Mouse (Mus musculus): ENCODE results near the gene Nip7.
"Not testable (repeated sequence)": the region's sequence is repeated elsewhere in the genome, so short reads cannot be mapped to it uniquely, and the experiment has no call there.

Gene Nip7

DNA sequence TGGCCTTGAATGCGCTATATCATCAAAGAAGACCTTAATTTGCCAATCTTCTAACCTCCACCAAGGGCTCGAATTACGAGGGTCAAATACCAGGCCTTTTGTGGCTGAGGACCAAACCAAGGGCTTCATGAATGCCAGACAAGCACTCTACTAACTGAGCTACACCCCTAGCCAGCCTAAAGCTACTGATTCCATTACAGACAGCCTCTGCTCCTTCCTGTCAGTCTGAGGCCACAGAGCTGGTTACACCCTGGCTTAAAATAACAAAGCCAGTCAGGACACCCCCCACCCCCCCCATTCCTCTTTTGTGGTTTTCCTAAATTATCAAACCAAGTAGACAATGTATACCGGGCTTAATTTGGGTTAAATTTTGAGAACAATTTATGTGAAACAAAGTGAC lies 17.0 kb downstream of the Nip7 start:
- DNase-seq, result no peak

DNA sequence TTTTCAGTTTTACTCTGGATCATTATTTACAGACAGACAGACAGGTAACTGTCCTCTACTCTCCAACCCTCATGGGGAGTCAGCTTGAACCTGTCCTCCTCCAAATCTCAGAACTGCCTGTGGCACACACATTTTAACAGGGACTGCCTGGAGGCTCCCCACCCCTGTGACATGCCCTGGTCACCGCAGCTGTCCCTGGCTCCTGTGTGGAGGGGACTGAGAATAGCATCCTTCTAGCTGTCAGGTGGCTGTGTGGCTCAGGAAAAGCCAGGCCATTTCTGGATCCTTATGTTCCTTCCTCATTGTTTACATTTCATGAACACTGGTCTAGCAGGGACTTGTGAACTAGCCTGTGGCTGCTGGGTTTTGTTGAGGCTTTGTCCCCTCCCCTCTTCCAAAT lies 17.5 kb downstream of the Nip7 start:
- DNase-seq, result no peak

DNA sequence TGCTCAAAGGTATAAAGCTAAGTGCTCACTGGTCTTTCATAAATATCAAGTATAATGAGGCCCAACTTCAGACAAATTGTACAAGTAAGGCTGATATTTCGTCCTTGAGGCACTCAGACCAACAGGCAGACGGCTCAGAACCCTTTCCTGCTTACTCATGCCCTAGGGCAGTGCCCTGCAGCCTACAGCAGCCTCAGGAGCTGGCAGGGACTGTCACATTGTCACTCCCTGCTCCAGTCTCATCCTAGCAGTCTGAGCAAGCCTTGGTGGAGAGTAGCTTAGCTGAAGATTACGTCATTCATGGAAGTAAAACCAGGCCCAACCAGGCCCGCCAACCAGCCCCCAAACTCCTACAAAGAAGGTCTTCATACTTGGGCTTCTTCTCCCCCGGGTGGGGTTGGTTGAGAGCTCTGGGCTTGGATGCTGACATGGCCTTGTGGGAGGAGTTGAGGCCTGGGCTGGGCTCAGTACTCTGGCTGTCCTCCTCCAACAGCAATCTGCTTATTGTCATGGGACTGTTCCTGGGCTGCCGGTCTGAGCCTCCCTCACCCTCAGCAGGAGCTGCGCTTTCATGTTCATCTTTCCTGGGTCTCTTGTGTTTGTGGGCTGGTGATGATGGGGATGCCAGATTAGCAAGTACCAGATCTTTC lies 19.7 kb downstream of the Nip7 start:
- no peak for DNase-seq

DNA sequence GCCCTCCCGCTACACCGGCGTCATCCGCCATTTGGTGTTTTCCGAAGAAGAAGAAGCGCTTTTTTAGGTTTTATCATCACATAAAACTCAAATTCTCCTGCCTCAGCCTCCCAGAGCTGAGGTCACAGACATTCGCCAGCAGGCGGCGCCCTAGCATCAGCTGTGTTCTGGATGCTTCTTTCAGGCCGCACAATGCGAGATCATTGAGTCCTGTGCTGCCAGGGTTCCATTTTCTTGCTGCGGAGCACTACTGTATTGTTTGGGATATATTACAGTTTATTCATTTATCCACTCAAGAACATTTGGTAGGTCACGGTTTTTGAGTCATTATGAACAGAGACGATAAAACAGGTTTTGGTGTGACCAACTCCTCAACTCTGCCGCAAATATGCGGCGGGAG lies 28.7 kb downstream of the Nip7 start:
- peak in 1 of 2 experiments; percentile 16 for DNase-seq

DNA sequence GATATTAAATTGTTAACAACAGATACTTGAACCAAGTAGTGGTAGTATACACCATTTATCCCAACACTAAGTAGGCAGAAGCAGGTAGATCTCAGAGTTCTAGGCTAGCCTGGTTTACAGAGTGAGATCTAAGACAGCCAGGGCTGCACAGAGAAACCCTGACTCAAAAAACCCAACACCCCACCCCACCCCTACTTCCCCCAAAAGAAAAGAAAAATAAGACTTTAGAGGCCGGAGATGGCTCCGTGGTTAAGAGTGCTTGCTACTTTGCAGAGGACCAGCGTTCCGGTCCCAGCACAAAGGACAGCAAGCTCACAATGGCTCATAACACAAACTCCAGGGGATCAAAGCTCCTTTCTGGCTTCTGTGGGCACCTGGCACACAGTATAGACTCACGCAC lies 29.3 kb downstream of the Nip7 start:
- no peak for DNase-seq

DNA sequence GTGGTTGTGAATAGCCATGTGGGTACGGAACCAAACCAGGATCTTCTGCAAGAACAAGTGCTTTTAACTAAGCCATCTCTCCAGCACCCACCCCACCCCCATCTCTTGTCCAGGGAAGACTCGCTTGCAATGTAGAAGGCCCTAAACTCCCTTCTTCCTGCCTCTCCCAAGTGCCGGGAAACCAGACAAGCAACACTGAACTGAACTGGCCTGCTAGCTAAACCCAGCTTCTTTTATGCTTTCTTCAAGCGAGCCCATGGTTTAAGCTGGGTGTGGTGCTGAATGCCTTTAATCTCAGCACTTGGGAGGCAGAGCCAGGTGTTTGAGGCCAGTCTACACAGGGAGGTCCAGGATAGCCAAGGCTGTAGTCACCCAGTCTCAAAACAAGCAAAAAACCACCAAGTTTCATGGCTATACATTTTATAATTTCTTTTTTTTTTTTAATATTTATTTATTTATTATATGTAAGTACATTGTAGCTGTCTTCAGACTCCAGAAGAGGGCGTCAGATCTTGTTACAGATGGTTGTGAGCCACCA lies 31.9 kb downstream of the Nip7 start:
- no peak for DNase-seq

DNA sequence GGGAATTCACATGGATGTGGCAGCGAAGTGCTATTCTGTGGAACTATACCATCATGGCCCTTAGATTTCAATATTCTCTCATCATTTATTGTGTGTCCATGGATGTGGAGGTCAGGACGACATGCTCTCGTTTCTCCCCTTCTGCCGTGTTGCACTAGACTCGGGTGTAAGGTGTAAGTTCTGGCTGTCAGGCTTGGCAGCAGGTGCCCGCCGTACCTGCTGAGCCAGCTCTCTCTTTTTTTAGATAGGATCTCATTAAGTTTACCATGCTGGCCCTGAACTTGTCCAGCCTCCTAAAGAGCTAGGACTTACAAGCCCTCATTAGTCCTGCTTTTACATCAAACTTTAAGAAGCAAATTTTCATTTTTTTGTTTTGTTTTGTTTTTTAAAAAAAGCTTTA lies 33.9 kb downstream of the Nip7 start:
- DNase-seq, result no peak

DNA sequence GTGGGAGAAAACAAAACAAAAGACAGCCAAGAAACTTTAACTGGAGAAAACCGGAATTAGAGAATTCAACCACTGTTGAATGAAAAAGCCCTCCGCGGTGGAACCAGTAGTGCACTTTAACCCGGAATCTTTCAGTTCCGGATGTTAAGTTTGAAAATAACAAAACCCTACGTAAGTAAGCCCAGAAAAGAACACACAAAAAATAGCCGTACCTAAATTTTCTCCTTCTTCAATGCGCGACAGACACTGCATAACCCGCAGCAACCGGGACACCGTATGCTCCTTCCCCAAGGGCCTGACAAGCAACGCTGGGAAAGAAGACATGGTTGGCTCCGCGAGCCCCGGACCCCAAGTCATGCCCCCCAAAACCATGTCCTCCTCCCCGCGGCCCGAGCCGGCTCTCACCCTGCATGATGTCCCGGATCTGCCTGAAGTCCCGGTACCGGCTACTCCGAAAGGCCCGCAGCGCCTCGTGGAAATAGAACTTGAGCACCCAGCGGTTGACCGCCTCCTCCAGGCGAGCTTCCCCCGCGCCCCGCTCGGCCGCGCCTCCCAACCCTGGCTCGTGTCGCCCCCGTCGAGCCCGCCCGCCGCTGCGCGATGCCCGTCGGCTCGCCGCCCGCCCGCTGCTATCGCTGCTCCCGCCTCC lies 39.2 kb downstream of the Nip7 start:
- no peak for DNase-seq

DNA sequence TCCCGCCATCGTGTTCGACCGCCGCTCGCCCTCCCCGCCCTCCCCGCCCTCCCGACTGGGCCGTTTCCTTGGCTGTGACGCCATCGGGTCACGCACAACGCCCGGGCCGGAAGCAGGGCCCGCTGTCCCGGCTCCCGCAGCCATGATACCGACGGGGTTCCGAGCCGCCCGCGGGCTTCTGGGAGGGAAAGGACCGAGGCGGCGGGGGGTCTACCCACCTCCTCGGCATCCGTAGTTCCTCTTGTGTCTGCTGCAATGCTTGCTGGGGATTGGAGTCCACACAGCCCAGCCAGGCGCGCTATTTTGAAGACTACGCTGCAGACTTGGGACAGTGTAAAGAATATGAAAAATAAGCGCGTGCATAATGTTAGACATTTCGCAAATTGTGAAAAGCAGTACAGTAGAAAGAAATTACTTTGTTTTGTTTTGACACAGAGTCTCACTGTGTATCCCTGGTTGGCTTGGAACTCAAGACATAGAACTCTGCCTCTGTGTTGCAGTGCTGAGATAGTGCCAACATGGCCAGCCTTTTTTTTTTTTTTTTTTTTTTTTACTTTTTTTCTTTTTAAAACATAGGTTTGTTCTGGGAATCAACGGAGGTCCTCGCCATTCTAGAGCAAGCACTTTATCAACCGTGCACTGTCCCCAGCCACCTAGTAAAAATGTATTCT lies 39.8 kb downstream of the Nip7 start, which contains the start of gene Terf2:
TSS of gene Terf2 (minus strand) at position 182 of the 671 bp plus-strand sequence.
- peak; percentile 95 to 98 for DNase-seq

DNA sequence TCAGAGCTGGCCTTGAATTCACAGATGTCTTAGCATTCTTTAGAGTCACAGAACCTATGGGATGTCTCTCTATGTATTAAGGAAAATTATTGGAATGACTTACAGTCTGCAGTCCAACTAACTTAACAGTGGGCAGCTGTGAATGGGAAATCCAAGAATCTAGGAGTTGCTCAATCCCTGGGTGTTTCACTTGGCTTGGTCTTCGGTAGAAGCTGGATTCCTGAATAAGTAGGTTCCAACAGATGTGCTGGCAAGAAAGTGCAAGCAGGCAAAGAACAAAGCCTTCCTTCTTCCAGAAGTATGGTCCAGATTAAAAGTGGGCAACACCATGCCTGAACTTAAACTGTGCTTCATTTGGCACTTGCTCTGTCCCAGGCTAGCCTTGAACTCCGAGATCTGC lies 44.0 kb downstream of the Nip7 start:
- no peak for DNase-seq

DNA sequence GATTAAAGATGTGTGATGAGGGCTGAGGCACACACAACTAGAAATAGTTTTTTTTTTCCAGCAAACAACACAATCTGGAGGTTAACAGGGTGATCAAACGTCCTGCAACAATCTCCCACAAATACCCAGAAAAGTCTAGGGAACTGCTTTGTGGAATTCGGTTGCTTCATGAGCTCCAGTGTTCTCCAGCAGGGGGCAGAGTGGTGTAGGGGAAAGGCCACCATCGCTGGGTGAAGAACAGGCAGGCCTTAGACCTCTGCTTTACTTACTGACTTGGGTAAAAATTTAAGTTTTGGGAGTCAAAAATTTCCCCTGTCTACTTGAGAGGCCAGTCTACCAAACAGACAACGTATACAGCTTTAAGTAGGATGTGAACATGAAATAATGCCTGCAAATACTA lies 47.9 kb downstream of the Nip7 start:
- DNase-seq, result peak; percentile 82 to 89

DNA sequence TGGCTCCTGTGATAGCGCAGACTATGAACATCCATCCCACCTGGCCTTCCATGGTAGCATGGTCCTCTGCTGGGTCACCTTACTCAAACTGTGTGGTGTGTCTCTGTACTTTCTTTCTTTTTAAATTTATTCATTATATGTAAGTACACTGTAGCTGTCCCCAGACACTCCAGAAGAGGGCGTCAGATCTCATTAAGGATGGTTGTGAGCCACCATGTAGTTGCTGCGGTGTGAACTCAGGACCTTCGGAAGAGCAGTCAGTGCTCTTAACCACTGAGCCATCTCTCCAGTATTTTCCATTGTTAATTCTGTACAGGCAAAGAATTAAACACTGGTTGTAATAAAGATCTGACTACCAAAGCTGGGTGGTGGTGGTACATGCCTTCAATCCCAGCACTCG lies 51.4 kb downstream of the Nip7 start:
- DNase-seq, result not testable (repeated sequence)

DNA sequence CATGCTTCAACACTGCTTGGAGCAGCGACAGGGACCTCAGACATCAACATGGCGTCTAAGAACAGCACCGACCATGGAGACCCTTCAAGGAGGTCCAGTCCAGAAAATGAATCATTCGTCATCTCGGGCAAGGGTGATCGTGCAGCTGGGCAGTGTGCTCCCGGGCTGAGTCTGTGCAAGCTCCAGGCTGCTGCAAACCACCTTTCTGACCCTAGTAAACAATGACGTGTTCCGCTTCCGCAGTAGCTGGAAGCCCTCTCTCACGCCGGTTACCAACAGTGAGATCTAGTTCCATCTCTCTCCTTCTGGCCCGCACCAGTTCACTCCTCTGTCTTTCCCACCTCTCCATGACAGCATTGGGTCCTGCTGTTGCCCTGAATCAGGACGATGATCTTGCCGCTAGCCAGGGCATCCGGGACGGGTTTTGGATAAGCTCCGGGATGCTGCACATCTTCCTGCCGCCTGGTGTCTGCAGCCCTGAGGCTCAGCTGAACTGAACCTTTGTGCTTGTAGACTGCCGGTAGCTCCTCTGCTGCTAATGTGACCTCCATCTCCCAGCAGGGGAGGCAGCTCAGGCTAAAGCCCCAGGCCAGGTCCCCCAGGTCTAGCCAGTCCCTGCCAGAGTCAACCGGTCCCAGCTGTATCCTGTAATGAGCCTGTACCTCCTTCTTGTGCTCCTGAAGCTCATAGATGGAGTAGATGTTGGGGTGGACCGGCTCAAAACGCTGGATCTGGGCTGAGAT lies 52.5 kb downstream of the Nip7 start:
- peak in 1 of 2 experiments; percentile 56 for DNase-seq

DNA sequence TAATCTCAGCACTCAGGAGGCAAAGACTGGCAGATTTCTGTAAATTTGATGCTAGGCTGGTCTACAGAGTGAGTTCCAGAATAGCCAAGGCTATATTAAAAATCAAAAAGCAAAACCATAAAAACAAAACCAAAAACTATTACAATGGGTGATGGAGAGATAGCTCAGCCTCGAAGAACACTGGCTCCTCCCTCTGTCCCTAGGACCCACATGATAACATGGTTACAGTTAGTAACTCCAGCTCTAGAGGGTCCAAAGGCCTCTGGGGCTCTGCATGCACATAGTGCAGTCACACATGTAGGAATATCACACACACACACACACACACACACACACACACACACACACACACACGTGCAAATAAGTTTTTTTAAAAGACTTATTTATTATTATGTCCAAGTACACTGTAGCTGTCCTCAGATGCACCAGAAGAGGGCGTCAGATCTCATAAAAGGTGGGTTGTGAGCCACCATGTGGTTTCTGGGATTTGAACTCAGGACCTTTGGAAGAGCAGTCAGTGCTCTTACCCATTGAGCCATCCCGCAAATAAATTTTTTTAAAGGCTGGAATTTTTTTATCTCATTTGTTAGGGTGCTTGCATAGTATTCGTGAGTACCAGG lies 53.2 kb downstream of the Nip7 start:
- DNase-seq, result no peak
